Mouse (Mus musculus) heart, postnatal 0 days (tissue): ENCODE measurements around the gene Adcy6. TPM values are rescaled to one million over a fixed set of nuclear protein-coding genes. Genes with fewer than 3 reads are reported as not detected.

Experiments used
- ATAC-seq: fragments of 200-750 bp; cut with Nextera tagmentation; 2 replicates; pipeline ENCODE4 v1.8.0; 2017; ENCODE audit warnings: low read depth, moderate number of reproducible peaks, moderate library complexity; ENCODE audit not compliant: insufficient read depth
- DNase-seq: peaks from one replicate; pipeline ENCODE4 v3.0.0-alpha.2; 2016; ENCODE audit warnings: low spot score
- H3K27ac ChIP-seq: fragments of 300-500 bp; sonication (generic); 2 replicates; pipeline ENCODE4 v1.5.1; 2014; ENCODE audit warnings: low read depth, mild to moderate bottlenecking
- H3K27me3 ChIP-seq: fragments of 300-500 bp; sonication (generic); 2 replicates; pipeline ENCODE4 v1.6.1; 2014; ENCODE audit warnings: low read length, mixed read lengths; ENCODE audit not compliant: control insufficient read depth, insufficient read depth
- H3K36me3 ChIP-seq: fragments of 300-500 bp; sonication (generic); replicated peaks from 2 replicates; pipeline ENCODE4 v1.6.1; 2014; ENCODE audit warnings: low read length, mixed read lengths; ENCODE audit not compliant: control insufficient read depth, insufficient read depth
- H3K4me1 ChIP-seq: fragments of 300-500 bp; sonication (generic); 2 replicates; pipeline ENCODE4 v1.6.1; 2014; ENCODE audit warnings: antibody characterized with exemption; ENCODE audit not compliant: control insufficient read depth, insufficient read depth
- H3K4me2 ChIP-seq: fragments of 300-500 bp; sonication (generic); 2 replicates; pipeline ENCODE4 v1.6.1; 2014; ENCODE audit warnings: low read depth, mild to moderate bottlenecking, low read length, moderate library complexity
- H3K4me3 ChIP-seq: fragments of 300-500 bp; sonication (generic); 2 replicates; pipeline ENCODE4 v1.5.1; 2014; ENCODE audit warnings: low read depth, low read length
- H3K9ac ChIP-seq: fragments of 300-500 bp; sonication (generic); replicated peaks from 2 replicates; pipeline ENCODE4 v1.6.1; 2014; ENCODE audit warnings: low read depth, low read length, mixed read lengths
- H3K9me3 ChIP-seq: fragments of 300-500 bp; sonication (generic); replicated peaks from 2 replicates; pipeline ENCODE4 v1.6.1; 2016; ENCODE audit warnings: low read length; ENCODE audit not compliant: control insufficient read depth
- CTCF ChIP-seq: IDR thresholded peaks from 2 replicates; pipeline ENCODE4 v1.5.1; 2016; ENCODE audit warnings: antibody characterized with exemption, control low read depth, low read depth
- EP300 ChIP-seq: IDR thresholded peaks from 2 replicates; pipeline ENCODE4 v1.6.1; 2016; ENCODE audit warnings: antibody characterized with exemption, low read depth
- WGBS: fragments of 180-500 bp; shearing (Covaris S2); extraction: QIAGEN DNeasy Blood & Tissue Kit; methylation state at CpG from one replicate; pipeline ENCODE4 v1.1.7; 2014; 5-methylcytosine and 5-hydroxymethylcytosine counted together
- polyA plus RNA-seq: library from polyadenylated mRNA; unstranded; fragments of >200 nt; fragmentation: Nextera tagmentation; extraction: Ambion mirVana; gene quantifications from 2 replicates; pipeline ENCODE4 v1.2.1, GENCODE M21; 2015
- total RNA-seq: library from RNA; depleted of rRNA; stranded (reverse); fragments of >200 nt; gene quantifications from 2 replicates; pipeline ENCODE4 v1.2.3, GENCODE M21; 2014; ENCODE audit warnings: low replicate concordance

Adcy6 gene
- total and polyA plus RNA-seq, 2 experiments from 2014 or later: 33.5 to 216 TPM

GRCm38 (mm10) chr15:98647308-98647707 lies 37.4 kb upstream of the Adcy6 start:
- Histone ChIP-seq H3K27ac (no peak overlapping the region), H3K9me3 (no peaks in the 10 kb centered on the region), H3K36me3 (peaks cover 83% of the 10 kb centered on the region), H3K4me3 (no peak overlapping the region), H3K4me1 (no peaks in the 10 kb centered on the region), H3K9ac (no peak overlapping the region), H3K4me2 (no peak overlapping the region), H3K27me3 (no peaks in the 10 kb centered on the region)
- WGBS: 88% methylated on average over 10 of the region's 10 CpGs
- DNase-seq (no peak), ATAC-seq (no peak)
- TF ChIP-seq CTCF (no peak), EP300 (no peak)

GRCm38 (mm10) chr15:98646737-98647136 lies 36.9 kb upstream of the Adcy6 start:
- Histone ChIP-seq H3K36me3 (peaks cover 77% of the 10 kb centered on the region), H3K27ac (no peak overlapping the region), H3K4me2 (no peak overlapping the region), H3K9me3 (no peaks in the 10 kb centered on the region), H3K9ac (no peak overlapping the region), H3K27me3 (no peaks in the 10 kb centered on the region), H3K4me1 (no peaks in the 10 kb centered on the region), H3K4me3 (no peak overlapping the region)
- 74% methylated on average over 8 of the region's 8 CpGs for WGBS
- DNase-seq: no peak
- no peak for ATAC-seq
- TF ChIP-seq CTCF (no peak), EP300 (no peak)

GRCm38 (mm10) chr15:98645057-98646026 lies 35.5 kb upstream of the Adcy6 start:
- H3K9me3 ChIP-seq: no peaks in the 10 kb centered on the region
- H3K4me2 ChIP-seq: no peak overlapping the region
- H3K4me3 ChIP-seq: no peak overlapping the region
- no peak for TF ChIP-seq EP300
- no peak for TF ChIP-seq CTCF
- no peak overlapping the region for H3K9ac ChIP-seq
- no peaks in the 10 kb centered on the region for H3K27me3 ChIP-seq
- no peak; the same call in 1 of the 2 replicates for ATAC-seq
- no peak for DNase-seq
- 87% methylated on average over 24 of the region's 24 CpGs for WGBS
- H3K4me1 ChIP-seq: no peaks in the 10 kb centered on the region
- H3K27ac ChIP-seq: no peak overlapping the region
- peaks cover 63% of the 10 kb centered on the region for H3K36me3 ChIP-seq

GRCm38 (mm10) chr15:98644406-98644805 lies 34.5 kb upstream of the Adcy6 start:
- no peak for ATAC-seq
- H3K4me3 ChIP-seq: no peak overlapping the region
- no peaks in the 10 kb centered on the region for H3K27me3 ChIP-seq
- H3K27ac ChIP-seq: no peak overlapping the region
- WGBS: 83% methylated on average over 12 of the region's 12 CpGs
- H3K4me2 ChIP-seq: no peak overlapping the region
- no peaks in the 10 kb centered on the region for H3K9me3 ChIP-seq
- DNase-seq: no peak
- H3K9ac ChIP-seq: no peak overlapping the region
- H3K36me3 ChIP-seq: peaks cover 54% of the 10 kb centered on the region
- no peaks in the 10 kb centered on the region for H3K4me1 ChIP-seq
- TF ChIP-seq EP300: no peak
- no peak for TF ChIP-seq CTCF

- DNase-seq (no peak), ATAC-seq (no peak)
- H3K4me2 ChIP-seq: no peak overlapping the region
- no peak overlapping the region for H3K27ac ChIP-seq
- H3K4me3 ChIP-seq: no peak overlapping the region
- H3K36me3 ChIP-seq: peaks cover 12% of the 10 kb centered on the region
- H3K9me3 ChIP-seq: no peaks in the 10 kb centered on the region
- peaks cover 10% of the 10 kb centered on the region for H3K27me3 ChIP-seq
- no peak overlapping the region for H3K9ac ChIP-seq
- 51% methylated on average over 8 of the region's 8 CpGs for WGBS
- TF ChIP-seq EP300: no peak
- H3K4me1 ChIP-seq: peaks cover 3% of the 10 kb centered on the region; the same call in 1 of the 2 replicates
Observed at GRCm38 (mm10) chr15:98640157-98640556, 30.3 kb upstream of the Adcy6 start.

- H3K4me1 ChIP-seq: peaks cover 8% of the 10 kb centered on the region; the same call in 1 of the 2 replicates
- no peaks in the 10 kb centered on the region for H3K36me3 ChIP-seq
- H3K4me2 ChIP-seq: no peak overlapping the region
- no peaks in the 10 kb centered on the region for H3K9me3 ChIP-seq
- H3K9ac ChIP-seq: no peak overlapping the region
- TF ChIP-seq CTCF (no peak), EP300 (no peak)
- no peak for ATAC-seq
- 63% methylated on average over 3 of the region's 3 CpGs for WGBS
- H3K27ac ChIP-seq: no peak overlapping the region
- H3K27me3 ChIP-seq: peaks cover 34% of the 10 kb centered on the region
- DNase-seq: no peak
- no peak overlapping the region for H3K4me3 ChIP-seq
Observed at GRCm38 (mm10) chr15:98637155-98637554, 27.3 kb upstream of the Adcy6 start.
